Mouse (Mus musculus) small intestine, adult 2 months (tissue): ENCODE results near the gene Drosha.

Experiments
- CTCF ChIP-seq: fragments of 200-500 bp; IDR thresholded peaks from 2 replicates; pipeline ENCODE4 v1.5.1; 2012; ENCODE audit warnings: low read depth, mild to moderate bottlenecking, control low read depth, inconsistent platforms, low read length, moderate library complexity, mixed read lengths; ENCODE audit not compliant: insufficient replicate concordance, insufficient read length; ENCODE audit errors: extremely low read depth
- POLR2A ChIP-seq: fragments of 200-500 bp; IDR thresholded peaks from 2 replicates; pipeline ENCODE4 v1.6.1; 2012; ENCODE audit warnings: low read depth, mild to moderate bottlenecking, control low read depth, inconsistent platforms, low read length, moderate library complexity

- no peak for TF ChIP-seq CTCF
- no peak for TF ChIP-seq POLR2A
These were observed 793 bp downstream of the Drosha start for GRCm38 (mm10) chr15:12825408-12825807.
